Mouse (Mus musculus): ENCODE measurements around the gene Rer1.
"Not testable (repeated sequence)": the region's sequence is repeated elsewhere in the genome, so short reads cannot be mapped to it uniquely, and the experiment has no call there.

The Rer1 gene

DNA sequence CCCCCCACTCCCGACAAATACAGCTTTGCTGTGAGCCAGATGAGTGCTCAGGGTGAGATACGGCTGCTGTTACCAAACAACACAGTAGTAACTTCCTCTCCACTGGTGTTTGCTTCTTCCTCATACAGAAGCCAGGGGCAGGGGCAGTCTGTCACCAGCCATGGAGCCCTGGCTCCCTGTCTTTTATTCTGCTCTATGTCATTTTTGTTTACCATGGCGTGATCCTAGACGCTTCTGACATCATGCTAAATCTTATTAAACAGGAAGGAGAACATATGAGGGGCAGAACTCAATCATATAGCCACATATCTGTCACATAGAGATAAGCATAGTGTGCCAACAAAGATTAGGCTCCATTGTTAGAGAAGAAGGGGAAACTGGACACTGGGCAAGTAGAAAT, 30.4 kb upstream of the Rer1 start:
- DNase-seq (ENCODE audit: low read depth) = no peak

DNA sequence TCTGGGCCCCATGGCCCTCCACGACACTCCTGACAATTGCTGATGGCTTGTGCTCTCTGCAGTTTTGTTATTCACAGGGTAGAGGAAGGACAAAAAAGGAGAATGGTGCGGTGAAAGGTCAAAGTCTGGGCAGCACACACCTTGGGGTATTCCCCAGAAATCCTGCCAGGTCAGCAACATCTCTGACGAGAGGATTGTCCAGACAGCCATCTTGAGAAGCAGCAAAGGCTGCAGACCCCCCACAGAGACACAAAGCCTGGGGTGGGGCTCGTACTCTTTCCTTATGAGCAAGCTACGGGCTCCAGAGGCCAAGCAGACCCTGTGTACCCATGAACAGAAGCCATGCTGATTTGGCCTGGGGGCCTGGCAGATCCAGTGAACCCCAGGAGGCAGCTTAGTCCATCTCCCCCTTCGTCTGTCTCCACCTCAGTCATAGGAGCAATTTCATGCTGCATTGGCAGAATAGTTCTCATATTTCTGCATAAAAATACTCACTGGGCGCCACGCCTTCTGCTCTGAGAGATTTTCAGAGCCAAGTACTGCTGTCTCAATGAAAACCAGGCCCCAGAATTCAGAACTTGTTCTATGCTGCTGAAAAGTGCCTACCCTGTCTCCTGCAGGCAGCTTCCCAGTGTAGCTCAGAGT, 27.7 kb upstream of the Rer1 start:
- no peak for DNase-seq (ENCODE audit: low read depth)

DNA sequence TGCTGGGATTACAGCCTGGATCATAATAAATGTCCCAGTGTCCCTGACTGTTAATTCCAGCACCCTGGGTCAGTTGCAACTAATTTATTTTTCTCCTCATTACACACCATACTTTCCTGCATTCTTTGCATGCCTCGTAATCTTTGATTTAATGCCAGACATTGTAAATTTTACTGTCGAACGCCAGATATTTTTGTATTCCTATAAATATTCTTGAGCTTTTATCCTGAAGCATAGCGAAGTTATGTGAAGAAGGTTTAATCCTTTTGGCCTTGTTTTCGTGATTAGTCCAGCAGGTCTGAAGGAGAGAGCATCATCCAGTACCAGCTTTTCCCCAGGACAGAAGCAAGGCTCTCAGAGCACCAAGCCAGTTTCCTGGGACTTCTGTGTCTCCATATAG, 23.3 kb upstream of the Rer1 start:
- no peak for DNase-seq (ENCODE audit: low read depth)

DNA sequence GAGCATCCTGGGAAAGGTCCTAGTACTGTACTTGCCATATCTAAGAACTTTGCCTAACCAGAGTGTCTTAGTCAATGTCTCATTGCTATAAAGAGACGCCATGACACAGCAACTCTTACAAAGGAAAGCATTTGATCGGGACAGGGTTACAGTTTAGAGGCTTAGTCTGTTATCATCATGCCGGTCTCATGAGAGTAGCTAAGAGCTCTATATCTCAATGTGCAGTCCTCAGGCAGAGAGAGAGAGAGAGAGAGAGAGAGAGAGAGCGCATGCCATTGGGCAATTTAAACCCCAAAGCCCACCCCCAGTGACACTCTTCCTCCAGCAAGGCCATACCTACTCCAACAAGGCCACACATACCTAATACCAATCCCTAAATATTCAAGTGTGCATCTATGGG, 21.7 kb upstream of the Rer1 start:
- DNase-seq (ENCODE audit: low read depth) = no peak

DNA sequence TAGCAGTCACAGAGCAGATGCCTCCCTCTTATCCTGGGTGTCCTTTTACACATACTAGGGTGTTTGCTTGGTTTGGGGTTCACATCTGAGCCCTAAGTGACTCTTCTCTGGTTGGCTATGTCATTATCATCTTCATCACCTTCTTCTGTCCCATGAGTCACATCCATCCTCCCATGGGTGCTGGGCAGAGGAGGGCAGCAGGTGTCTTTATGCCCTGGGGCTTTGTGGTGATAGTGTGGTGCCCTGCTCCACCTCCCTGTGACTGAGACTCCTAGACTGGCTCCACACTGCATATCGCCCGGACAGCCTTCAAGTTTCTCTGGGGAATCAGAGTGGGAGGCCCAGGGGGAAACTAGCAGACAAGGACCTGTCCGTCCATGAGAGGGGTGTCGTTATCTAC, 12.4 kb upstream of the Rer1 start:
- DNase-seq (ENCODE audit: low read depth) = no peak

DNA sequence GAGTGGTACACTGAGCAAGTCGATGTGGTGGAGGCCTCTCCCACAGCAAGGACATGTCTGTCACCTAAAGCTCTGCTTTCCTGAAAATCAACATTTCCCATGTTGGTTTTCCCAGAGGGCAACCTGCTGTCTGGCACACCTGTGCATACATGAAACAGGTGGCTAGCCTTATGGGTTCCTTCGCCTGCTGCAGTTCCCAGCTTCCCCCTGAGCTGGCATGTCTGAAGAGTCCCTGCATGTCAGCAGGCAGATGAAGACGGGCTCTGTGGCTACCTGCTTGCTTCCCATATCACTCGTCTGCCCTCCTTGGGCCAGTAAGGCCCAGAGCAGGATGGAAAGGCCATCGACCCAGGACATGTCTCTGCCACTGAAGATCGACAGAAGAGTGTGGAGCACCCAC, 11.3 kb upstream of the Rer1 start:
- DNase-seq (ENCODE audit: low read depth) = no peak

DNA sequence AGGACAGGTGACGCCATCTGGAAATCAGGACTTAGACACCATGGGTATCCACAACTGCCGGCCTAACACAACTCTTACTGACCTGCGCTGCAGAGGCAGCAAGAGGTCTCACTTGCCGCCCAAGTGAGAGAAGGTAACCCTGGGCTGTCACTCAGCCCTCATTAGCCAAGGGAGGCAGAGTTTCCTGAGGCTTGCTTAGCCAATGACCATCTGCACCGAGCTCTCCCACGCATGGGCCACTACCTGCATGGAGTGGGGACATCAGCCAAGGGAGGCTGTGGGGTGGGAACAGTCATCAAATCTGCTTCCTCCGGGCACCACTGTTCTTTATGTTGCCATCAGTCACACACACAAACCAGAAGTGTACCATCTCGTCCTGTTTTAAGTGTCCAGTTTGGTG, 9.8 kb upstream of the Rer1 start:
- no peak for DNase-seq (ENCODE audit: low read depth)

DNA sequence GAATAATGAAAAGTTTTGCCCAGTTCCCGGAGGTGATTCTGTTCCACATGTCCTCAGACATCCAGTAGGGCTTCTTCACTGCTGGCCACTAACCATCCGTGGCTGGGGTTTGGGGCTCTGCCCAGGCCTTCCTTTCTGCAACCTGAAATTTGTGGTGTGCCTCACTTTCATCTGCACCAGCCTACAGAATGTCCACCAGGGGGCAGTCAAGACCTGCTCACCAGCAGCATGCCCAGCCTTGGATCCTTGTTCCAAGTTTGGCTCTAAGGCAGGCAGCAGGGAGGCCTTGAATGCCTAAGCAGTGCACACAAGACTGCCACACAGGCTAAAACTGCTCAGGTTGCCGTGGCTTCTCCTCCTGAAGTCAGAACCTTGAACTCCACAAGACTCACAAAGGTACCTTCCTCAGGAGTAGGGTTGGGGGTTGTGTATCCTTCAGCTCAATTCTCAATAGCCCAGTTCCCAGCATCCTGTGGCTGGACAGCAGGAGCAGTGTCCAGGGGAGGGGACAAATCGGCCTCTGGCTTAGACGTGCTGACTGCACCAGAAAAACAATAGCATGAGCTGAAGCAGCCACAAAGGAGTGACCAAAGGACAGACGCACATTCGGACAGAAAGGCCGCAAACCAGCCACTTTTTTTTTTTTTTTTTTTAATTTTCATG, 9.2 kb upstream of the Rer1 start:
- DNase-seq (ENCODE audit: low read depth) = peak; percentile 92

DNA sequence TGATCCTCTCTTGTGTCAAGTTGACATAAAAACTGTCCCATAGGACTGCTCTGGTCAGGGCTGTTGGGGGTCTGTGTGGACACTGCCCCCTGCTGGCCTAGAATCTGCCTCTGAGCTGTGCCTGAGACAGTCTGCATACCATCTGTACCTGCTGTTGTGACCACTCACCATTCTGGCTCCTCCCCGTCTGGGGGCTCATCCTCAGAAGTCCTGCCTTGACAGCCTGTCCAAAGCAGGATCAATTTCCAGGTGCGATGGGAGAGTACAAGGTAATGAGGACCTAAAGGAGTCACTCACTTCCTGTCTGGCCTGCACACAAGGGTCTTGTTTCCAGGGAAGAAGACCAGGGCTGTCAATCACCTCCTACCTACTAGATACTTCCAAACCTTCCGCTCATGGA, 8.4 kb upstream of the Rer1 start:
- peak; percentile 75 for DNase-seq (ENCODE audit: low read depth)

DNA sequence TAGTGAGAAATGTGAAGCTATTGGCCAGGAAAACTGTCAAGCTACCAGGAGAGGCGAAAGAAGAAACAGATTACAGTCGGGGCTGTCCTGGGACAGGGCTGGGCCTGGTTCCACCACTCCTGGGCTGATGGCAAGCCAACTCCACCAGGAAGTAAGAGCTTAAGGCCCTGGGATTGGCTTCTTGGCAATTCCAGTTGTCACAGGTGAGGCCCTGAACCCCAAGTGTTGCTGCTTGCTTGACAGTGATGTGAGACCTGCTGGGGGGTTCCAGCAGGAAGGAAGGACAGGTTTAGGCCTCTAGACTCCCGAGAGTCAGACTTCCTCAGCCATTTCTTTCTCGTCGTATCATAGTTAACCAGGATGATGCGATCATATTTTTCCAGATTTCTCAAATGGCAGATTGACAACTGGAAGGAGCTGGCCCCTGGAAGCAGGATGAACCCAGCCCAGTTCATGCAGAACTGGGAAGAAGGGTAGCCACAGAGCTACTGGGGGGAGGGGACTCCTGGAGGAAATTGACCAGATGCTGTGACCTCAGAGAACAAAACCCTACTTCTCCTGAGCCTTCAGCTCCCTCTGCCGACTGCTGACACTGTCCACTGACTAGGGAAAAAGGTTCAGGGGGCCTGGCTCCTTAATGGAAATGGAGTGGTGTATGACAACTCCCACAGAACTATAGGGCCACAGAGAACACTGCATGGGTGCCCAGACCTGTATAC, 7.4 kb upstream of the Rer1 start:
- no peak for DNase-seq (ENCODE audit: low read depth)

DNA sequence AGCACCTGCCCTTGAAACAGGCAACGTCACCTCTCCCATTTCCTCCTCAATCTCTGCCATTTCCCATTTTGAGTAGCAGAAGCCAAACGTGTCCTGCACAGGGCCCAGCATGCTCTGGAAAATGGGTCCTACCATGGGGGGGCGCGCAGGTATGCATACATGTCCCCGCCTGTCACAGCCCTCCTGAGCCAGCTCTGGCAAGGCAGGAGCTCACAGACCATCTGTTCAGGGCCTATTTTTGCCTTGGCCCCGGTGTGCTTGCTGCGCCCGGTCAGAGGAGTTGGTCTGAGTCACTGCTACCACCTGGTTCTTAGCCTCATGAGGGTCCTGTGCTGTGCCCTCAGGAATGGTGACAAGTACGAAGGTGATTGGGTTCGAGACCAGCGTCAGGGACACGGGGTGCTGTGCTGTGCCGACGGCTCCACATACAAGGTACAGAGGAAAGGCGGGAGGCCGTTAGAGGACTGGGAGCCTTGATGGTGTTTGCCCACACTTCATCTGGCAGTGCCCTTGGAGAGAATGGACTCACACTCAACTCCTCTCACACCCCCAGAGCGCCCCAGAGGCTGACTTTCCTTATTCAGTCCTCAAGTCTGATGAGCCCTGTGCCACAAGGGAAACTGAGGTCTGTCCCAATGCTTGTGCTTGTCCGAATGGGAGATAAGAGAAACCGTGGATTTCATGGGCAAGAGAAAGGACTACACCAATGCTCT, 6.7 kb upstream of the Rer1 start:
- DNase-seq (ENCODE audit: low read depth) = no peak

DNA sequence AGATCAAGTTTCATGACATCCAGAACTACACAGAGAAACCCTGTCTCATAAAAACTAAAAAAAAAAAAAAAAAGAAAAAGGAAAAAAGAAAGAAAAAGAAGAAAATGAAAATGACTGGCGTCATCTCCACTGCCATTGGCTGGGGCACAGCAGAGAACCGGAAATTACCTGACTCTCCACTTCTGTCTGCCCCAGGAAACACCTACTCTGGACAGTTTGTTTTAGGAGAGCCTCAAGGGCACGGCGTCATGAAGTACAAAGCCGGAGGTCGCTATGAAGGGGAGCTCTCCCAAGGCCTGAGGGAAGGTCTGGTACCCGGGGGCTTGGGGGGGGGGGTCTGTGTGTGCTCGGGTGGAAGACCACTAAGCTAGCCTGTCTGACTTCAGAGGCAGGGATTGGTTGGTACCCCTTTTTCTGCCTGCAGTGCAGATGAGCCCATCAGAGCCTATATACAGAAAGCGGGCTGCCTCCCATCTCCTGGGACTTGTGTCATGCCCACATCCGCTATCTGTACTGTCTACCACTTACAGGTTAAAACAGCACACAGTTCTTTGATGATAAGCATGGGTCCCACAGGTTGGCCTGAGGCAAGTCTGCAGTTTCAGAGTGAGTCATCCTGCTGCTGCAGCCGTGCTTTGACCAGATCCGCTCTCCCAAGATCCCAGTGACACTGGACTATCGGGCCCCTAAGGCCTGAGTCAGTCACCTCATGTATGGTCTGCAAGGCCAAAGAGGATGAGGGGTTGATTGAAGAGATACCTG, 4.7 kb upstream of the Rer1 start:
- no peak for DNase-seq (ENCODE audit: low read depth)

DNA sequence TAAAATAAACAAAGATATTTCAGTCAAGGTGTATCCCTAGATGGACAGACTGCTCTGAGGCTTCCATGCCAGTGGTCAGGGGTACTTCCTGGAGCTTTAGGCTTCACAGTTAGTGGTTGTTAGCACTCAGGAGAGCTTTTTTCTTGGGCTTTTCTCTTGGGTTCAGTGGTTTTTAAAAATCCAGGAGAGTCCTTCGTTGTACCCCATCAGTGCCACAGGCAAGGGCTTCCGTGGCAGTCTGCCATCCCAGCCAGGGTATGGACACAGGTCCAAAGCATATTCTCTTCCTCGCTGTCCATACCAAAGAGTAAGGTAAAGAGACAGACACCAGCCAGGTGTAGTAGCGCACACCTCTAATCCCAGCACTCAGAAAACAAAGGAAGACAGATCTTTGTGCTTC, 4.0 kb upstream of the Rer1 start:
- no peak for DNase-seq (ENCODE audit: low read depth)

DNA sequence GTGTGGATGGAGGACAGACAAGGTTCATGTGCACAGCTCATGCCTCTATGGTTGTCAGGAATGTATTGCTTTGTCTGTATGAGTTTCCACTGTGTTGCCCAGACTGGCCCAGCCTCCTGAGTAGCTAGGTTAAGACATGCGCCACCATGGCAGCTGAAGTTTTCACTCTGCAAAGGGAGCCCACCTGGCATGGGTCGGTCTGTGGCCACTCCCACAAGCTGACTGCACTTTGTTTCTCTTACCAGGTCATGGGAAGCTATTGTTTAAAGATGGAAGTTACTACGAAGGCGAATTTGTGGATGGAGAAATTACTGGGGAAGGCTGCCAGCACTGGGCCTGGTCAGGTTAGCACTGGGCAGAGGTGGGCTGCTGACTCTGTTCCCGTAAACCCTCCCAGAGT, 3.1 kb upstream of the Rer1 start:
- no peak for DNase-seq (ENCODE audit: low read depth)

DNA sequence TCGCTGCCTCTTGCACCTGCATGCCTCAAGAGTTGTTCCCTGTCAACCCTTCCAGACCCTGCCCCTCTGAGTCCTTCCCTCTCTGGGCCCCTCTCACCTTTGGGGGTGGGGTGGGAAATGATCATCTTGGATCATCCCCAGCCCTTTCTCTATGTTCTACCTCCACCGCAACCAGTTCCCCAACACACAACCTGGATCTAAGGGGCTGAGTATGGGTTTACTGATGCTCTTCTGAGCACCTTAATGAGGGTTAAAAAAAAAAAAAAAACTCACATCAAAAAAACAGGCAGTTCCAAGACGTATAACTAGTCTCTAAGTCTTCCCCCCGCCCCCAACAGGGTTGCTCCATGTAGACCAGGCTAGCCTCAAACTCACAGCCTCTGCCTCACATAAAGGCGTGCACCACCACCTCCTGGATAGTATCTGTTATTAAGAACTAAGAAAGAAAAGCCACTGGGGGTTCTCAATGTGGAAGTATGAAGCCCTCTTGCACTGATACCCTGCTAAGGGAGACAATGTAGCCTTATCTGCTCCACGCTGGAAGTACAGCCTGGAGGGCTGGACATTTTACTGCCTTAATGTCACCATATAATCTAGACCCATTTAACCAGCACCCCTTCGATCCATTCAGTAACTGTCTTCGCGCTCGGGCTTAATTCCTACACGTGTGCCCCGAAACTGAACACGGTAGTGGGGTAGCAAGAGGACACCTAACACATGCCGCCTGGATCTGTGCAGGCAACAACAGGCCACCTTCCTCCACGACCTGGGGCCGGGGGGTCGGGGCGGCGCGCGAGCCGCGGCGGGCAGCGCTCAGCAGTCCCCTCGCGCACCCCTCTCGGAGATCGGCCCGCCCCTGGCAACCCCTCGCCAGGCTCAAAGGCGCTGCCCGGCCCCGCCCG, 725 bp downstream of the Rer1 start:
- DNase-seq (ENCODE audit: low read depth) = peak; percentile 33

DNA sequence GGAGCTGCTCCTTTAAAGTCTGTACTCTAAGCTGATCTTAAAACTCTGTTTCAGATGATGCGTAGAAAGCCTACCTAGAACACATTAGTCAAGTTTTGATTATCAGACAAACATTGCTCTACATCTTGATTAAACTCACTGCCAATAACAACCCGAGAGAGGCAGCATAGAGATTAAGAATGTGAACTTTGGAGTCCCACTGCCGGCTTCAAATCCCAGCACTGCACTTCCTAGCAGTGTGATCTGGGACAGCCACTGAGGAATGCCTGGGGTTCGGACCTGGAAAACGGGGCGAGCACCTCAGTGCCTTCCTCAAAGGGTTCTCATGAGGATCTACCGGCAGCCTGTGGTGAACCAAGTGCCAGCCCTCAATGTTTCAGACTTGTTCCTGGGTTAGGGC, 1.8 kb downstream of the Rer1 start:
- no peak for DNase-seq (ENCODE audit: low read depth)

DNA sequence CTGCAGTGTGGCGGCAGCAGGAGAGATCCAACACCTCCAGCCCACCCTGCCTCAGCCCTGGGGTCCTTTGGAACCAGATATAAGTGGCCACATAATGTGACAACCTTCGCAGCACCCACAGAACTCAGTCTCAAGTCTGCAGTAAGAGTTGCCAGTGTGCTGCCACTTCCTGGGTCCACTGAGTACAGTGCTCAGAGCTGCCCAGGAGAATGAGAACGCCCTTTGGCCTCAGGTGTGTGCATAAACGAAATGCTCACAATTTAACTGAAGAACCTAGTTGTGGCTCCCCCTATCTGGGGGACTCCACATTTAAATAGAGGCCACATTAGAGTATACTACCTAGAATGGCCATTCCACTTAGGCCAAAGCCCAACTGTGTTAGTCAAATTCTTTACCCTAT, 2.6 kb downstream of the Rer1 start:
- DNase-seq (ENCODE audit: low read depth) = no peak

DNA sequence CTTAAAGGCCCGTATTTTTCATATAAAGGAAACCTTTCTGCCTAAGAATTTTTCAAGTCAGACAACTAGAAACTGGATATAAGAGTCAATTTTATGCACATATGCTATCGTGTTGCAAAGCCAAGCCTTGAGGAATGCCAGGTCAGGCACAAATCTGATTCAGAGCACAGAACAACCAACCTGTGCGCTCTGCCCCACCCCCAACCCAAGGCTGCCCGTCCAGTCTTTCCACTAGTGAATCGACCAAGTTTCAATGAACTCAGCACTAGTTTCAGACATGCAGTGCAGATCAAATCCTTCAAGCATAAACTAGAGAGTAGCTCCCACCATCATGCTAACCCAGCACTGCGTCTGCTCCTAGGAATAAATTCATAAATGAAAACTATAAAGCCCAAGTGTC, 6.5 kb downstream of the Rer1 start:
- no peak for DNase-seq (ENCODE audit: low read depth)

DNA sequence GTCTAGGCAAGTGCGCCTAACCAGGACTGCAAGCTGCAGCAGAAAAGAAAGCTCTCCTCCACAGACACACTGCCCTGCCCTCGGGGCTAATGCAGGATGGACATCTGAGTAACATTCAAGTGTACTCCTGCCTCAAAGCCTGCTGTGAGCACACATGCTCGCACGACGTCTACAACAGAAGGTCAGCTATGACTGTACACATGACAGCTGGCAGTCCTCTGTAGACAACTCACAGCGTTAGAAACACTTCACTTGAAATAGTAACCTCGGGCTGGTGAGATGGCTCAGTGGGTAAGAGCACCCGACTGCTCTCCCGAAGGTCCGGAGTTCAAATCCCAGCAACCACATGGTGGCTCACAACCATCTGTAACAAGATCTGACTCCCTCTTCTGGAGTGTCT, 7.4 kb downstream of the Rer1 start:
- not testable (repeated sequence) for DNase-seq (ENCODE audit: low read depth)

DNA sequence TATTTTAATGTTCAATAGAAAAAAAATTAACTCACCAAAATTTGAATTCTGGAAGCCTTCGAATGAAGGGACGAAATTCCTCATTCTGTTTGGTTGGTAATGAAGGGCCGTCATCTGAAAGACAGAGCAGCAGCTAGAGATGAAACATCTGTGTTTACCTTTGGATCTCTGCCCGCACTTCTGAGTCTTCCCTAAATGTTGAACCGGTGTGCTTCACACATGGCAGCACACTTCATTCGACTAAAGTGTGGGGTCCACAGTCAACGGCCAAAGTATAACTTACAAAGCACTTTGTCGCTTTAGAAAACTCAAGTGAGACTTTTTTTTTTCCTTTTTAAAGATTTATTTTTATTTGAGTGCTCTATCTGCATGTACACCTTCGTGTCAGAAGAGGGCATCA, 9.5 kb downstream of the Rer1 start:
- no peak for DNase-seq (ENCODE audit: low read depth)

DNA sequence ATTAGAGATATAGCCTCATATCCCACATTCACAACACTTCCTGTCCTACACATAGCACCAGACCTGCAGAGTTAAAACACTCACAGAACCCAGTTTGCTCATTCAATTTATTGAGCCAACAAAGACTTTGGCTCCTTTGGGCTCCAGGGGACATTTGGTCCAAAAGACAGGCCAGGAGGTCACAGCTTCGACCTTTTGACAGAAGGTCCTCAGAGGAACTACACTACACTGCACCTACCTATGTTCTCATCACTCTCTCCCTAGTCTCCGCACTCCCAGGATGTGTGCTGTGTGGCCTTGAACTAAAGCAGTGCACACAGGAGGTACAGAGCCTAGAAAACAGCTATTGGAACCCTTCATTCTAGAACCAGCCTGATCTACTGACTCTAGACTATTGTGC, 10.4 kb downstream of the Rer1 start:
- no peak for DNase-seq (ENCODE audit: low read depth)
